Mouse (Mus musculus): ENCODE measurements around the gene Dusp1. TPM values are rescaled to one million over a fixed set of nuclear protein-coding genes. Genes with fewer than 3 reads are reported as not detected.

The Dusp1 gene
- polyA plus RNA-seq, 1 experiment: 326 TPM

GRCm38 (mm10) chr17:26531395-26532027 is 30.4 kb downstream of the Dusp1 start:
- Histone ChIP-seq H3K4me1 (ENCODE audit: control insufficient read depth, insufficient read depth, insufficient read length, low read length) (peaks cover 28% of the 10 kb centered on the region), H3K4me3 (ENCODE audit: insufficient read depth, low read depth, low read length) (no peak overlapping the region), H3K27ac (replicated peaks; ENCODE audit: low read depth, low read length) (peak overlapping the region; percentile 81)

GRCm38 (mm10) chr17:26530590-26531081 is 31.3 kb downstream of the Dusp1 start:
- Histone ChIP-seq H3K4me1 (ENCODE audit: control insufficient read depth, insufficient read depth, insufficient read length, low read length) (peaks cover 28% of the 10 kb centered on the region), H3K27ac (replicated peaks; ENCODE audit: low read depth, low read length) (peak overlapping the region; percentile 86), H3K4me3 (ENCODE audit: insufficient read depth, low read depth, low read length) (no peak overlapping the region)

- no peak overlapping the region for H3K4me3 ChIP-seq (ENCODE audit: insufficient read depth, low read depth, low read length)
- H3K27ac ChIP-seq (replicated peaks; ENCODE audit: low read depth, low read length): peak overlapping the region; percentile 86
- H3K4me1 ChIP-seq (ENCODE audit: control insufficient read depth, insufficient read depth, insufficient read length, low read length): peaks cover 28% of the 10 kb centered on the region
Measured at GRCm38 (mm10) chr17:26529791-26530241, 32.1 kb downstream of the Dusp1 start.

GRCm38 (mm10) chr17:26528751-26529150 is 33.2 kb downstream of the Dusp1 start:
- peak overlapping the region; percentile 86 for H3K27ac ChIP-seq (replicated peaks; ENCODE audit: low read depth, low read length)
- peaks cover 28% of the 10 kb centered on the region for H3K4me1 ChIP-seq (ENCODE audit: control insufficient read depth, insufficient read depth, insufficient read length, low read length)
- H3K4me3 ChIP-seq (ENCODE audit: insufficient read depth, low read depth, low read length): no peak overlapping the region

- Histone ChIP-seq H3K4me1 (ENCODE audit: control insufficient read depth, insufficient read depth, insufficient read length, low read length) (peaks cover 32% of the 10 kb centered on the region), H3K27ac (replicated peaks; ENCODE audit: low read depth, low read length) (no peak overlapping the region)
Measured at GRCm38 (mm10) chr17:26527291-26527690, 34.6 kb downstream of the Dusp1 start.

GRCm38 (mm10) chr17:26525316-26525715 is 36.6 kb downstream of the Dusp1 start:
- Histone ChIP-seq H3K4me1 (ENCODE audit: control insufficient read depth, insufficient read depth, insufficient read length, low read length) (peaks cover 21% of the 10 kb centered on the region), H3K27ac (replicated peaks; ENCODE audit: low read depth, low read length) (no peak overlapping the region), H3K4me3 (ENCODE audit: insufficient read depth, low read depth, low read length) (no peak overlapping the region)

More at GRCm38 (mm10) chr17:26527291-26527690, 34.6 kb downstream of the Dusp1 start:
- H3K4me3 ChIP-seq (ENCODE audit: insufficient read depth, low read depth, low read length): no peak overlapping the region

- Histone ChIP-seq H3K4me1 (ENCODE audit: control insufficient read depth, insufficient read depth, insufficient read length, low read length) (peaks cover 16% of the 10 kb centered on the region), H3K27ac (replicated peaks; ENCODE audit: low read depth, low read length) (no peak overlapping the region), H3K4me3 (ENCODE audit: insufficient read depth, low read depth, low read length) (no peak overlapping the region)
Measured at GRCm38 (mm10) chr17:26524801-26525200, 37.1 kb downstream of the Dusp1 start.

GRCm38 (mm10) chr17:26524316-26524715 is 37.6 kb downstream of the Dusp1 start:
- Histone ChIP-seq H3K4me1 (ENCODE audit: control insufficient read depth, insufficient read depth, insufficient read length, low read length) (peaks cover 12% of the 10 kb centered on the region), H3K27ac (replicated peaks; ENCODE audit: low read depth, low read length) (no peak overlapping the region), H3K4me3 (ENCODE audit: insufficient read depth, low read depth, low read length) (no peak overlapping the region)

- H3K4me3 ChIP-seq (ENCODE audit: insufficient read depth, low read depth, low read length): no peak overlapping the region
- peaks cover 3% of the 10 kb centered on the region for H3K4me1 ChIP-seq (ENCODE audit: control insufficient read depth, insufficient read depth, insufficient read length, low read length)
- no peak overlapping the region; the same call in 1 of the 2 replicates for H3K27ac ChIP-seq (replicated peaks; ENCODE audit: low read depth, low read length)
Measured at GRCm38 (mm10) chr17:26522711-26523110, 39.2 kb downstream of the Dusp1 start.

GRCm38 (mm10) chr17:26518306-26518705 is 43.6 kb downstream of the Dusp1 start:
- H3K4me1 ChIP-seq (ENCODE audit: control insufficient read depth, insufficient read depth, insufficient read length, low read length): peaks cover 19% of the 10 kb centered on the region
- no peak overlapping the region for H3K27ac ChIP-seq (replicated peaks; ENCODE audit: low read depth, low read length)
- H3K4me3 ChIP-seq (ENCODE audit: insufficient read depth, low read depth, low read length): no peak overlapping the region

GRCm38 (mm10) chr17:26515675-26516074 is 46.3 kb downstream of the Dusp1 start:
- no peak overlapping the region for H3K27ac ChIP-seq (replicated peaks; ENCODE audit: low read depth, low read length)
- H3K4me3 ChIP-seq (ENCODE audit: insufficient read depth, low read depth, low read length): no peak overlapping the region
- H3K4me1 ChIP-seq (ENCODE audit: control insufficient read depth, insufficient read depth, insufficient read length, low read length): peaks cover 32% of the 10 kb centered on the region

- Histone ChIP-seq H3K27ac (replicated peaks; ENCODE audit: low read depth, low read length) (peak overlapping the region; percentile 88), H3K4me1 (ENCODE audit: control insufficient read depth, insufficient read depth, insufficient read length, low read length) (peaks cover 32% of the 10 kb centered on the region), H3K4me3 (ENCODE audit: insufficient read depth, low read depth, low read length) (no peak overlapping the region)
Measured at GRCm38 (mm10) chr17:26514581-26515030, 47.3 kb downstream of the Dusp1 start.

GRCm38 (mm10) chr17:26513459-26514290 is 48.3 kb downstream of the Dusp1 start:
- Histone ChIP-seq H3K4me1 (ENCODE audit: control insufficient read depth, insufficient read depth, insufficient read length, low read length) (peaks cover 32% of the 10 kb centered on the region), H3K27ac (replicated peaks; ENCODE audit: low read depth, low read length) (peak overlapping the region; percentile 88), H3K4me3 (ENCODE audit: insufficient read depth, low read depth, low read length) (no peak overlapping the region)

- Histone ChIP-seq H3K27ac (replicated peaks; ENCODE audit: low read depth, low read length) (peak overlapping the region; percentile 88), H3K4me1 (ENCODE audit: control insufficient read depth, insufficient read depth, insufficient read length, low read length) (peaks cover 32% of the 10 kb centered on the region)
Measured at GRCm38 (mm10) chr17:26512961-26513360, 49.0 kb downstream of the Dusp1 start.

More at GRCm38 (mm10) chr17:26512961-26513360, 49.0 kb downstream of the Dusp1 start:
- H3K4me3 ChIP-seq (ENCODE audit: insufficient read depth, low read depth, low read length): no peak overlapping the region

Data from brown adipose tissue, adult 24 weeks (tissue).